Mouse (Mus musculus): ENCODE results near the gene Gm42906. TPM values are rescaled to one million over a fixed set of nuclear protein-coding genes. Genes with fewer than 3 reads are reported as not detected.

Gene Gm42906
- polyA plus RNA-seq, 1 experiment from 2014 or later = not detected

- 58% methylated on average over 2 of the region's 2 CpGs for WGBS
- H3K9me3 ChIP-seq (replicated peaks) = no peaks in the 10 kb centered on the region
- H3K4me3 ChIP-seq (replicated peaks) = no peak overlapping the region
- ATAC-seq (ENCODE audit: insufficient number of reproducible peaks, low FRiP score, low TSS enrichment, low read depth) = no peak
- no peak overlapping the region for H3K4me2 ChIP-seq (replicated peaks)
- H3K4me1 ChIP-seq = peaks cover 3% of the 10 kb centered on the region
- no peaks in the 10 kb centered on the region for H3K27me3 ChIP-seq
- H3K36me3 ChIP-seq = no peaks in the 10 kb centered on the region
- H3K27ac ChIP-seq (replicated peaks) = no peak overlapping the region
- no peak overlapping the region for H3K9ac ChIP-seq
Observed at GRCm38 (mm10) chr5:151117846-151118245, 310.1 kb downstream of the Gm42906 start.

GRCm38 (mm10) chr5:151116192-151116887 lies 311.6 kb downstream of the Gm42906 start:
- Histone ChIP-seq H3K27ac (replicated peaks) (no peak overlapping the region), H3K4me1 (peaks cover 8% of the 10 kb centered on the region), H3K36me3 (no peaks in the 10 kb centered on the region), H3K9ac (no peak overlapping the region), H3K4me3 (replicated peaks) (no peak overlapping the region), H3K27me3 (no peaks in the 10 kb centered on the region), H3K4me2 (replicated peaks) (no peak overlapping the region), H3K9me3 (replicated peaks) (no peaks in the 10 kb centered on the region)
- no peak for ATAC-seq (ENCODE audit: insufficient number of reproducible peaks, low FRiP score, low TSS enrichment, low read depth)
- WGBS = 79% methylated on average over 5 of the region's 5 CpGs

GRCm38 (mm10) chr5:151112743-151113142 lies 315.2 kb downstream of the Gm42906 start:
- Histone ChIP-seq H3K4me3 (replicated peaks) (no peak overlapping the region), H3K27me3 (no peaks in the 10 kb centered on the region), H3K9ac (no peak overlapping the region), H3K36me3 (no peaks in the 10 kb centered on the region), H3K4me1 (peaks cover 12% of the 10 kb centered on the region), H3K9me3 (replicated peaks) (no peaks in the 10 kb centered on the region), H3K27ac (replicated peaks) (no peak overlapping the region), H3K4me2 (replicated peaks) (no peak overlapping the region)
- ATAC-seq (ENCODE audit: insufficient number of reproducible peaks, low FRiP score, low TSS enrichment, low read depth) = no peak
- 52% methylated on average over 9 of the region's 9 CpGs for WGBS

GRCm38 (mm10) chr5:151111080-151111871 lies 316.7 kb downstream of the Gm42906 start:
- WGBS = 79% methylated on average over 7 of the region's 7 CpGs
- no peak for ATAC-seq (ENCODE audit: insufficient number of reproducible peaks, low FRiP score, low TSS enrichment, low read depth)
- Histone ChIP-seq H3K4me1 (peaks cover 12% of the 10 kb centered on the region), H3K4me3 (replicated peaks) (no peak overlapping the region), H3K36me3 (no peaks in the 10 kb centered on the region), H3K27ac (replicated peaks) (no peak overlapping the region), H3K27me3 (no peaks in the 10 kb centered on the region), H3K9ac (no peak overlapping the region), H3K9me3 (replicated peaks) (no peaks in the 10 kb centered on the region), H3K4me2 (replicated peaks) (no peak overlapping the region)

GRCm38 (mm10) chr5:151110461-151110908 lies 317.5 kb downstream of the Gm42906 start:
- H3K9me3 ChIP-seq (replicated peaks) = no peaks in the 10 kb centered on the region
- no peaks in the 10 kb centered on the region for H3K36me3 ChIP-seq
- H3K4me2 ChIP-seq (replicated peaks) = no peak overlapping the region
- peaks cover 12% of the 10 kb centered on the region for H3K4me1 ChIP-seq
- no peak overlapping the region for H3K9ac ChIP-seq
- 23% methylated on average over 6 of the region's 6 CpGs for WGBS
- H3K27me3 ChIP-seq = no peaks in the 10 kb centered on the region
- H3K27ac ChIP-seq (replicated peaks) = peak overlapping the region; percentile 39; the same call in 1 of the 2 replicates
- no peak for ATAC-seq (ENCODE audit: insufficient number of reproducible peaks, low FRiP score, low TSS enrichment, low read depth)
- no peak overlapping the region for H3K4me3 ChIP-seq (replicated peaks)

- Histone ChIP-seq H3K9ac (no peak overlapping the region), H3K9me3 (replicated peaks) (no peaks in the 10 kb centered on the region), H3K36me3 (no peaks in the 10 kb centered on the region), H3K4me1 (peaks cover 12% of the 10 kb centered on the region), H3K4me2 (replicated peaks) (no peak overlapping the region), H3K27me3 (no peaks in the 10 kb centered on the region), H3K4me3 (replicated peaks) (no peak overlapping the region), H3K27ac (replicated peaks) (0 out of 2 replicates have a peak overlapping the region, but pooled peaks have one; percentile 25)
- 50% methylated on average over 2 of the region's 2 CpGs for WGBS
- ATAC-seq (ENCODE audit: insufficient number of reproducible peaks, low FRiP score, low TSS enrichment, low read depth) = no peak
Observed at GRCm38 (mm10) chr5:151109822-151110221, 318.1 kb downstream of the Gm42906 start.

- no peaks in the 10 kb centered on the region for H3K27me3 ChIP-seq
- WGBS = 76% methylated on average over 7 of the region's 7 CpGs
- no peaks in the 10 kb centered on the region for H3K36me3 ChIP-seq
- H3K27ac ChIP-seq (replicated peaks) = 0 out of 2 replicates have a peak overlapping the region, but pooled peaks have one; percentile 2
- peaks cover 12% of the 10 kb centered on the region for H3K4me1 ChIP-seq
- H3K4me3 ChIP-seq (replicated peaks) = no peak overlapping the region
- no peak overlapping the region for H3K9ac ChIP-seq
- no peaks in the 10 kb centered on the region for H3K9me3 ChIP-seq (replicated peaks)
- ATAC-seq (ENCODE audit: insufficient number of reproducible peaks, low FRiP score, low TSS enrichment, low read depth) = no peak
- no peak overlapping the region for H3K4me2 ChIP-seq (replicated peaks)
Observed at GRCm38 (mm10) chr5:151108955-151109354, 319.0 kb downstream of the Gm42906 start.

- no peak overlapping the region for H3K4me3 ChIP-seq (replicated peaks)
- no peaks in the 10 kb centered on the region for H3K36me3 ChIP-seq
- no peaks in the 10 kb centered on the region for H3K27me3 ChIP-seq
- no peaks in the 10 kb centered on the region for H3K9me3 ChIP-seq (replicated peaks)
- peak overlapping the region; percentile 17; the same call in 1 of the 2 replicates for H3K4me2 ChIP-seq (replicated peaks)
- WGBS = 55% methylated on average over 19 of the region's 19 CpGs
- no peak; the same call in 1 of the 2 replicates for ATAC-seq (ENCODE audit: insufficient number of reproducible peaks, low FRiP score, low TSS enrichment, low read depth)
- peaks cover 12% of the 10 kb centered on the region for H3K4me1 ChIP-seq
- 0 out of 2 replicates have a peak overlapping the region, but pooled peaks have one; percentile 2 for H3K27ac ChIP-seq (replicated peaks)
- H3K9ac ChIP-seq = no peak overlapping the region
Observed at GRCm38 (mm10) chr5:151108291-151108897, 319.6 kb downstream of the Gm42906 start.

- H3K4me2 ChIP-seq (replicated peaks) = no peak overlapping the region
- H3K4me1 ChIP-seq = peaks cover 4% of the 10 kb centered on the region; the same call in 1 of the 2 replicates
- no peaks in the 10 kb centered on the region for H3K27me3 ChIP-seq
- no peak overlapping the region for H3K27ac ChIP-seq (replicated peaks)
- no peaks in the 10 kb centered on the region for H3K9me3 ChIP-seq (replicated peaks)
- 89% methylated on average over 3 of the region's 3 CpGs for WGBS
- H3K36me3 ChIP-seq = no peaks in the 10 kb centered on the region
- no peak overlapping the region for H3K9ac ChIP-seq
- H3K4me3 ChIP-seq (replicated peaks) = no peak overlapping the region
- ATAC-seq (ENCODE audit: insufficient number of reproducible peaks, low FRiP score, low TSS enrichment, low read depth) = no peak
Observed at GRCm38 (mm10) chr5:151106841-151107240, 321.1 kb downstream of the Gm42906 start.

GRCm38 (mm10) chr5:151105054-151105971 lies 322.6 kb downstream of the Gm42906 start:
- Histone ChIP-seq H3K4me2 (replicated peaks) (no peak overlapping the region), H3K9ac (no peak overlapping the region)
- no peak for ATAC-seq (ENCODE audit: insufficient number of reproducible peaks, low FRiP score, low TSS enrichment, low read depth)

More at GRCm38 (mm10) chr5:151105054-151105971, 322.6 kb downstream of the Gm42906 start:
- no peaks in the 10 kb centered on the region for H3K36me3 ChIP-seq
- H3K9me3 ChIP-seq (replicated peaks) = no peaks in the 10 kb centered on the region
- no peak overlapping the region for H3K27ac ChIP-seq (replicated peaks)
- H3K4me1 ChIP-seq = peaks cover 4% of the 10 kb centered on the region; the same call in 1 of the 2 replicates
- no peaks in the 10 kb centered on the region for H3K27me3 ChIP-seq
- H3K4me3 ChIP-seq (replicated peaks) = no peak overlapping the region
- 78% methylated on average over 10 of the region's 10 CpGs for WGBS
